Mouse (Mus musculus): ENCODE data around the gene Olfr741.

Olfr741 gene

GRCm38 (mm10) chr14:50472438-50472837 lies at the start of gene Olfr741:
Gene Olfr741, plus strand, starts transcription at chr14:50472738.
- no peak for DNase-seq (ENCODE audit: low read depth, low spot score)

GRCm38 (mm10) chr14:50445245-50445644 lies 27.3 kb upstream of the Olfr741 start, which contains the start of gene Olfr740:
Gene Olfr740, plus strand, starts transcription at chr14:50445545.
- no peak for DNase-seq (ENCODE audit: low read depth, low spot score)

GRCm38 (mm10) chr14:50478406-50478805 lies 5.9 kb downstream of the Olfr741 start:
- no peak for DNase-seq (ENCODE audit: low read depth, low spot score)

GRCm38 (mm10) chr14:50503300-50503699 lies 30.8 kb downstream of the Olfr741 start, which contains the start of gene Olfr742:
Gene Olfr742, plus strand, starts transcription at chr14:50503600.
- no peak for DNase-seq (ENCODE audit: low read depth, low spot score)

- no peak for DNase-seq (ENCODE audit: low read depth, low spot score)
These were observed 49.0 kb downstream of the Olfr741 start, which contains the start of gene Olfr743 for GRCm38 (mm10) chr14:50521539-50521938. Gene Olfr743, plus strand, starts transcription at chr14:50521839.

Measured in A20 (cell line).